ENCODE assay signal across 8 mouse cellular contexts in genomic region chr1:167284837-167285319, GRCm38 (mm10). TPM values are rescaled to one million over a fixed set of nuclear protein-coding genes. Genes with fewer than 3 reads are reported as not detected.
DNase-seq lines count a peak whose midpoint lies in the region; ATAC-seq and TF ChIP-seq lines count a peak whose summit lies in the region.

No protein-coding gene starts in this region.

- under 1% methylated on average over 46 of the region's 51 CpGs for WGBS in forebrain, embryonic 14.5 days
- WGBS in lung, embryonic 15.5 days = under 1% methylated on average over 47 of the region's 51 CpGs
- WGBS in olfactory bulb, adult 2 months = under 1% methylated on average over 51 of the region's 51 CpGs
- under 1% methylated on average over 51 of the region's 51 CpGs for WGBS in thymus, adult 2 months

- H3K27me3 ChIP-seq in CH12.LX (replicated peaks) = no peaks in the 10 kb centered on the region
- H3K27me3 ChIP-seq in forebrain, embryonic 14.5 days (replicated peaks; ENCODE audit: control insufficient read depth, insufficient read depth, low read length) = no peaks in the 10 kb centered on the region
- peaks cover 20% of the 10 kb centered on the region for H3K27me3 ChIP-seq in lung, embryonic 15.5 days
- no peaks in the 10 kb centered on the region for H3K27me3 ChIP-seq in thymus, adult 2 months (ENCODE audit: control insufficient read depth, insufficient read depth, low read length)

- H3K27ac ChIP-seq in CH12.LX (ENCODE audit: insufficient read depth, low read depth) = peak overlapping the region; percentile 79
- H3K27ac ChIP-seq in forebrain, embryonic 14.5 days (ENCODE audit: low read depth, low read length) = peak overlapping the region; percentile 97
- H3K27ac ChIP-seq in layer of hippocampus, adult 2 months = peak overlapping the region; percentile 94
- peak overlapping the region; percentile 97 for H3K27ac ChIP-seq in lung, embryonic 15.5 days
- peak overlapping the region; percentile 28 for H3K27ac ChIP-seq in olfactory bulb, adult 2 months (ENCODE audit: insufficient read depth, low read depth, low read length)
- H3K27ac ChIP-seq in thymus, adult 2 months (ENCODE audit: control insufficient read depth, insufficient read depth, low read length) = peak overlapping the region; percentile 92

- TF ChIP-seq RAD21 in CH12.LX (IDR thresholded peaks at IDR 0.05; ENCODE audit: low read depth, low read length) = no peak

- TF ChIP-seq CTCF in CH12.LX (conservative IDR thresholded peaks at IDR 0.05 in 1 of 2, IDR thresholded peaks at IDR 0.05 in 1 of 2; ENCODE audit: low read depth in 2 of 2, low read length in 2 of 2) = no peak
- TF ChIP-seq CTCF in layer of hippocampus, adult 2 months (conservative IDR thresholded peaks at IDR 0.05) = no peak
- TF ChIP-seq CTCF in olfactory bulb, adult 2 months (IDR thresholded peaks at IDR 0.05; ENCODE audit: insufficient read depth, low read depth, low read length) = no peak
- TF ChIP-seq CTCF in thymus, adult 2 months (IDR thresholded peaks at IDR 0.05; ENCODE audit: borderline replicate concordance, control insufficient read depth, extremely low read depth, insufficient read depth, low read length, poor library complexity) = no peak

- peak; percentile 94 for TF ChIP-seq POLR2A in CH12.LX (IDR thresholded peaks at IDR 0.05; ENCODE audit: low read depth, low read length)
- peak; percentile 58 for TF ChIP-seq POLR2A in olfactory bulb, adult 2 months (IDR thresholded peaks at IDR 0.05; ENCODE audit: insufficient read depth, low read depth, low read length)
- TF ChIP-seq POLR2A in thymus, adult 2 months (IDR thresholded peaks at IDR 0.05; ENCODE audit: control insufficient read depth, extremely low read depth, insufficient read depth, low read length, poor library complexity) = 0 out of 2 replicates have a peak, but pooled peaks have one; percentile 58

- dilution Hi-C loops in CH12.LX (cut with MboI; ENCODE audit: extremely low pct_ligation_motif_present, extremely low pct_unique_long_range_greater_than_20kb, low sequenced_read_pairs) = no loop called here

- intact Hi-C loops in heart, postnatal 14 days (cut with DNase I) = loop anchor here (2.0 kb wide), 2 partner anchors 50 to 64 kb away; no protein-coding TSS in a partner anchor

- peak; percentile 83 for DNase-seq in CH12.LX (ENCODE audit: extremely low read depth)
- DNase-seq in forebrain, embryonic 14.5 days (ENCODE audit: low spot score) = peak; percentile 89
- peak; percentile 87 for DNase-seq in heart, postnatal 14 days
- peak; percentile 72 to 81 for DNase-seq in layer of hippocampus, adult 2 months (ENCODE audit: low spot score in 2 of 2)
- DNase-seq in thymus, adult 2 months = peak; percentile 86

- ATAC-seq in cerebellum, adult (ENCODE audit: insufficient number of reproducible peaks, low FRiP score, low TSS enrichment) = peak; percentile 96
- ATAC-seq in forebrain, embryonic 14.5 days = peak; percentile 86
- peak; percentile 91 for ATAC-seq in lung, embryonic 15.5 days (ENCODE audit: borderline replicate concordance, extremely low read depth, low FRiP score, low TSS enrichment)

- TF ChIP-seq EP300 in CH12.LX (IDR thresholded peaks at IDR 0.05; ENCODE audit: low read length) = no peak

- in situ Hi-C loops in CH12.LX (cut with MboI; ENCODE audit: low pct_ligation_motif_present, low pct_unique_long_range_greater_than_20kb, low sequenced_read_pairs) = no loop called here

- peaks cover 46% of the 10 kb centered on the region for H3K79me2 ChIP-seq in CH12.LX (replicated peaks; ENCODE audit: control insufficient read depth, extremely low read depth, insufficient read depth, poor library complexity, severe bottlenecking)

- H3K4me1 ChIP-seq in CH12.LX (ENCODE audit: control insufficient read depth in 1 of 2, insufficient read depth in 2 of 2) = peaks cover 8 to 28% of the 10 kb centered on the region in 2 experiments
- peaks cover 20% of the 10 kb centered on the region for H3K4me1 ChIP-seq in forebrain, embryonic 14.5 days (ENCODE audit: control insufficient read depth, insufficient read depth, low read length)
- peaks cover 32% of the 10 kb centered on the region for H3K4me1 ChIP-seq in lung, embryonic 15.5 days
- H3K4me1 ChIP-seq in olfactory bulb, adult 2 months (ENCODE audit: control insufficient read depth, insufficient read depth, low read length) = peaks cover 21% of the 10 kb centered on the region
- peaks cover 25% of the 10 kb centered on the region for H3K4me1 ChIP-seq in thymus, adult 2 months (replicated peaks; ENCODE audit: control insufficient read depth, insufficient read depth, low read length)

- peaks cover 7 to 11% of the 10 kb centered on the region in 2 experiments for H3K36me3 ChIP-seq in CH12.LX (replicated peaks in 1 of 2; ENCODE audit: control insufficient read depth in 1 of 2, insufficient read depth in 1 of 2, low read length in 1 of 2)
- 0 out of 2 replicates have a peak, but pooled peaks cover 4% of the 10 kb centered on the region for H3K36me3 ChIP-seq in forebrain, embryonic 14.5 days (ENCODE audit: control insufficient read depth, insufficient read depth, low read length)
- no peaks in the 10 kb centered on the region for H3K36me3 ChIP-seq in lung, embryonic 15.5 days
- no peaks in the 10 kb centered on the region for H3K36me3 ChIP-seq in thymus, adult 2 months (ENCODE audit: control insufficient read depth, insufficient read depth, low read length)

- H3K9me3 ChIP-seq in CH12.LX (replicated peaks; ENCODE audit: low read length) = no peaks in the 10 kb centered on the region
- no peaks in the 10 kb centered on the region for H3K9me3 ChIP-seq in forebrain, embryonic 14.5 days (replicated peaks; ENCODE audit: control insufficient read depth, low read length)
- no peaks in the 10 kb centered on the region for H3K9me3 ChIP-seq in lung, embryonic 15.5 days

- H3K9ac ChIP-seq in CH12.LX (ENCODE audit: insufficient read depth, low read depth) = peak overlapping the region; percentile 87
- H3K9ac ChIP-seq in forebrain, embryonic 14.5 days (ENCODE audit: low read length) = peak overlapping the region; percentile 91
- peak overlapping the region; percentile 62 for H3K9ac ChIP-seq in lung, embryonic 15.5 days

- H3K4me2 ChIP-seq in CH12.LX (ENCODE audit: insufficient read depth, low read depth, poor library complexity, severe bottlenecking) = peak overlapping the region; percentile 87
- H3K4me2 ChIP-seq in forebrain, embryonic 14.5 days (ENCODE audit: low read length) = peak overlapping the region; percentile 54
- peak overlapping the region; percentile 92 for H3K4me2 ChIP-seq in lung, embryonic 15.5 days

- peak overlapping the region; percentile 76 to 91 (median 89) for H3K4me3 ChIP-seq in CH12.LX (replicated peaks in 1 of 3; ENCODE audit: low read depth in 2 of 3, low read length in 2 of 3, poor library complexity in 1 of 3)
- peak overlapping the region; percentile 89 for H3K4me3 ChIP-seq in forebrain, embryonic 14.5 days (ENCODE audit: low read depth, low read length)
- peak overlapping the region; percentile 92 for H3K4me3 ChIP-seq in layer of hippocampus, adult 2 months
- H3K4me3 ChIP-seq in lung, embryonic 15.5 days = peak overlapping the region; percentile 89
- peak overlapping the region; percentile 66 for H3K4me3 ChIP-seq in olfactory bulb, adult 2 months (ENCODE audit: insufficient read depth, low read depth, low read length)
- peak overlapping the region; percentile 70 for H3K4me3 ChIP-seq in thymus, adult 2 months (ENCODE audit: control insufficient read depth, insufficient read depth, low read length)

TF ChIP-seq in CH12.LX, 34 proteins besides CTCF, POLR2A, EP300 and RAD21 (continues in another document):
- peak; percentile 91 for TF ChIP-seq NELFE (IDR thresholded peaks at IDR 0.05; ENCODE audit: low read depth, low read length)
- TF ChIP-seq RCOR1 (conservative IDR thresholded peaks at IDR 0.05; ENCODE audit: low read depth, low read length) = no peak
- TF ChIP-seq HCFC1 (IDR thresholded peaks at IDR 0.05; ENCODE audit: low read depth, low read length) = peak; percentile 38; the same call in 1 of the 2 replicates
- no peak for TF ChIP-seq USF2 (conservative IDR thresholded peaks at IDR 0.05; ENCODE audit: low read depth, low read length)
- TF ChIP-seq MAFK (IDR thresholded peaks at IDR 0.05; ENCODE audit: insufficient replicate concordance, low read length) = no peak
- TF ChIP-seq POLR2AphosphoS2 (IDR thresholded peaks at IDR 0.05; ENCODE audit: low read depth, low read length) = peak; percentile 63; the same call in 1 of the 2 replicates
- TF ChIP-seq USF1 (IDR thresholded peaks at IDR 0.05; ENCODE audit: low read depth, low read length) = no peak; the same call in 1 of the 2 replicates
- TF ChIP-seq TBP (conservative IDR thresholded peaks at IDR 0.05; ENCODE audit: low read depth, low read length) = peak; percentile 65; the same call in 1 of the 2 replicates
- peak; percentile 91 for TF ChIP-seq ZMIZ1 (IDR thresholded peaks at IDR 0.05; ENCODE audit: low read depth, low read length)
- TF ChIP-seq UBTF (IDR thresholded peaks at IDR 0.05; ENCODE audit: low read depth, low read length) = peak; percentile 88
- TF ChIP-seq CHD1 (IDR thresholded peaks at IDR 0.05; ENCODE audit: low read depth, low read length) = no peak
- peak; percentile 68; the same call in 1 of the 2 replicates for TF ChIP-seq TCF12 (IDR thresholded peaks at IDR 0.05; ENCODE audit: low read depth, low read length)

RNA-seq across cellular contexts. Expression of gene Uck2, which starts 0.2 kb away (rescaled TPM):
- total RNA-seq in CH12.LX (2012; rRNA removed) (235 and 254 TPM in 2 replicates), CH12.LX (2014; rRNA removed) (312 and 363 TPM in 2 replicates)
- polyA plus RNA-seq in CH12.LX (2012; ENCODE audit: insufficient read length, low read depth) = 323 and 392 TPM in 2 replicates
- 54.1 and 58.1 TPM in 2 replicates for polyA plus RNA-seq in forebrain, embryonic 14.5 days (2014; fragmentation: Nextera tagmentation; extraction: Ambion mirVana)
- 10 to 100 TPM; 47.3 to 54.5 TPM for total RNA-seq in heart, postnatal 14 days (2021)
- 10 to 100 TPM; 36.5 to 36.7 TPM for total RNA-seq in layer of hippocampus, adult 2 months (2021)
- polyA plus RNA-seq in lung, embryonic 15.5 days (2015; fragmentation: Nextera tagmentation; extraction: Ambion mirVana) = 79.2 and 85.4 TPM in 2 replicates
- polyA plus RNA-seq in olfactory bulb, adult 2 months (2012; ENCODE audit: insufficient read depth, insufficient read length, low replicate concordance, missing spikeins) = 323 TPM in 1 of 2 replicates, not detected in the other
- 107 and 117 TPM in 2 replicates for polyA plus RNA-seq in thymus, adult 2 months (2012; rRNA removed)

RNA-seq across cellular contexts. Expression of gene Tmco1, which starts 23.3 kb away (rescaled TPM):
- total RNA-seq in CH12.LX (2012; rRNA removed) (80.6 and 87.0 TPM in 2 replicates), CH12.LX (2014; rRNA removed) (153 and 168 TPM in 2 replicates)
- polyA plus RNA-seq in CH12.LX (2012; ENCODE audit: insufficient read length, low read depth) = 92.8 and 127 TPM in 2 replicates
- polyA plus RNA-seq in forebrain, embryonic 14.5 days (2014; fragmentation: Nextera tagmentation; extraction: Ambion mirVana) = 81.7 and 84.0 TPM in 2 replicates
- 10 to 100 TPM; 80.6 to 86.5 TPM for total RNA-seq in heart, postnatal 14 days (2021)
- 10 to 100 TPM; 49.6 to 50.4 TPM for total RNA-seq in layer of hippocampus, adult 2 months (2021)
- 101 TPM in 2 replicates for polyA plus RNA-seq in lung, embryonic 15.5 days (2015; fragmentation: Nextera tagmentation; extraction: Ambion mirVana)
- not detected in 2 replicates for polyA plus RNA-seq in olfactory bulb, adult 2 months (2012; ENCODE audit: insufficient read depth, insufficient read length, low replicate concordance, missing spikeins)
- polyA plus RNA-seq in thymus, adult 2 months (2012; rRNA removed) = 31.7 and 44.9 TPM in 2 replicates

Comparison
In these comparisons a context has a peak if more than half of its experiments do, and no peak if none do; other contexts are left out.
1. Peak in every context shown above with its lines: DNase-seq, ATAC-seq, H3K4me3 ChIP-seq and H3K27ac ChIP-seq.
2. H3K27ac ChIP-seq: peak in every context shown above with its lines; median percentile 97 in forebrain, embryonic 14.5 days; 97 in lung, embryonic 15.5 days; 94 in layer of hippocampus, adult 2 months; 92 in thymus, adult 2 months; 79 in CH12.LX; 28 in olfactory bulb, adult 2 months.